Mouse (Mus musculus) neural tube, embryonic 12.5 days (tissue): ENCODE measurements around the gene Tanc1. TPM values are rescaled to one million over a fixed set of nuclear protein-coding genes. Genes with fewer than 3 reads are reported as not detected.

Experiments used
- ATAC-seq: fragments of 200-750 bp; cut with Nextera tagmentation; 2 replicates; pipeline ENCODE4 v1.8.0; 2017; ENCODE audit warnings: low read depth, mild to moderate bottlenecking, moderate TSS enrichment, moderate library complexity; ENCODE audit not compliant: low FRiP score
- H3K27ac ChIP-seq: fragments of 300-500 bp; sonication (generic); 2 replicates; pipeline ENCODE4 v1.5.1; 2016
- H3K27me3 ChIP-seq: fragments of 300-500 bp; sonication (generic); replicated peaks from 2 replicates; pipeline ENCODE4 v1.6.1; 2016; ENCODE audit warnings: mild to moderate bottlenecking
- H3K36me3 ChIP-seq: fragments of 300-500 bp; sonication (generic); 2 replicates; pipeline ENCODE4 v1.6.1; 2016; ENCODE audit warnings: mild to moderate bottlenecking
- H3K4me1 ChIP-seq: fragments of 300-500 bp; sonication (generic); 2 replicates; pipeline ENCODE4 v1.6.1; 2016
- H3K4me2 ChIP-seq: fragments of 300-500 bp; sonication (generic); replicated peaks from 2 replicates; pipeline ENCODE4 v1.6.1; 2016; ENCODE audit warnings: mild to moderate bottlenecking
- H3K4me3 ChIP-seq: fragments of 300-500 bp; sonication (generic); 2 replicates; pipeline ENCODE4 v1.5.1; 2016
- H3K9ac ChIP-seq: fragments of 300-500 bp; sonication (generic); 2 replicates; pipeline ENCODE4 v1.6.1; 2016; ENCODE audit warnings: mild to moderate bottlenecking
- H3K9me3 ChIP-seq: fragments of 300-500 bp; sonication (generic); 2 replicates; pipeline ENCODE4 v1.6.1; 2016; ENCODE audit warnings: mild to moderate bottlenecking
- WGBS: fragments of 180-500 bp; shearing (Covaris S2); methylation state at CpG from one replicate; pipeline ENCODE4 v1.1.7; 2016; 5-methylcytosine and 5-hydroxymethylcytosine counted together
- polyA plus RNA-seq: library from polyadenylated mRNA; unstranded; fragments of >200 nt; fragmentation: Nextera tagmentation; extraction: Ambion mirVana; gene quantifications from 2 replicates; pipeline ENCODE4 v1.2.1, GENCODE M21; 2016

Tanc1 gene
- polyA plus RNA-seq, 1 experiment from 2014 or later: 15.9 TPM

DNA sequence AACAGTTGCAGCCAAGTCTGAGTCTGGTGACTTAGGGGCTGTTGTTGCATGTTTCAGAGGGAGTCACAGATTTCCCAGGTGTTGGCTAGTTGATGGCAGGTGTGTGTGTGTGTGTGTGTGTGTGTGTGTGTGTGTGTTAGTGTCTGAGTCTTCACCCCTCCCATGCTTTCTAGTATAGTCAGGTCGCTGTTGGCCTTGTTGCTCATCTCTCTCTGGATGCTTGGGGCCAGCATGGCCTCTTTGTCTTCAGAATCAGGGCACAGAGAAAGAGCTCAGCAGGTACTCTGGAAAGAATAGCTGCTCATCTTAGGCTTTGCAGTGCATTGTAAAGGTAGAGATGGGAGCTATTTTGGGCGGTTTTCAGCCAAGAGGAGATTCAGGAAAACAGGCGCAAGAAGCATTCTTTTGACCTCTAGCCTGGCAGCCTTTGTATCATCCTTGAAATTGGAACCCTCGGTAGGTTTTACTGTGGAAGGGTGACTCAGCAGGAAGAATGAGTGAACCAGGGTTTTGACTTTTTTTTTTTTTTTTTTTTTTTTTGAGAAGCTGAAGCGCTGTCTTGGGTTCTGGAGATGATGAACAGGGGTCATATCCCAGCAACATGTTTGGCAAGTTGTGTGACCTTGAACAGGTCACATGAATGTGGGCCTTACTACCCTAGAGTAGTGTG, 22.1 kb downstream of the Tanc1 start:
- no peak overlapping the region for H3K27ac ChIP-seq
- 53% methylated on average over 5 of the region's 5 CpGs for WGBS
- no peaks in the 10 kb centered on the region for H3K27me3 ChIP-seq
- no peak overlapping the region for H3K9ac ChIP-seq
- H3K4me2 ChIP-seq: no peak overlapping the region
- 0 out of 2 replicates have a peak, but pooled peaks cover 6% of the 10 kb centered on the region for H3K9me3 ChIP-seq
- no peak for ATAC-seq
- no peak overlapping the region for H3K4me3 ChIP-seq
- no peaks in the 10 kb centered on the region for H3K4me1 ChIP-seq
- H3K36me3 ChIP-seq: no peaks in the 10 kb centered on the region

DNA sequence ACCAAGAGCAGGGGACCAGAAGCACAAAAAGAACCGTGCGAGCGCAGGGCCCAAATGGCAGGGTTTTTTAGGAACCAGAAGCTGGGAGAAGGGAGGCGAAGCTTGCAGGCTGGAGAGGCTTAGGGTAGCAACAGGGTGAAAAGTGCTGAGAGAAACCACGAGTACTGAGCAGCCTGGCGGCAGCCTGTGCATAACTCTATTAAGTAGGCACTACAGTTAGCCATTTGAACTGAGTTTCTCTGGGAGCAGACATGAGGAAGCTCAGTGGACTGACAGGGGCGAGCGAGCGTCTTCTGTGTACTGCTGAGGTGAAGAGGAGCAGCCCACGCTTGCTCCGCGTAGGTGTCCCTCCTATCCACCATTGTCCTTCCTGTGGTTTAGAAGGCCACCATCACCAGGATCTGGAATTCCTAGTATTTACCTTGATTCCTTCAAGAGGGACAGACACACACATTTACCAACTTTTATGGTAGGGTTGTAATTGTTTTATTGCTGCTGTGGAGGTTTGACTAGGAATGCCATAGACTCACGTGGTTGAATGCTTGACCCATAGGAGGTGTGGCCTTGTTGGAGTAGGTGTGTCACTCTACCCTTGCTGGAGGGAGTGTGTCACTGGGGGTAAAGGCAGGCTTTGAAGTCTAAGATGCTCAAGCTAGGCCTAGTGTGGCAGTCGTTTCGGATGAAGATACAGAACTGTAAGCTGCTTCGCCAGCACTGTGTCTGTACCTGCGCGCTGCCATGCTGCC, 25.4 kb downstream of the Tanc1 start:
- WGBS: 72% methylated on average over 18 of the region's 18 CpGs

DNA sequence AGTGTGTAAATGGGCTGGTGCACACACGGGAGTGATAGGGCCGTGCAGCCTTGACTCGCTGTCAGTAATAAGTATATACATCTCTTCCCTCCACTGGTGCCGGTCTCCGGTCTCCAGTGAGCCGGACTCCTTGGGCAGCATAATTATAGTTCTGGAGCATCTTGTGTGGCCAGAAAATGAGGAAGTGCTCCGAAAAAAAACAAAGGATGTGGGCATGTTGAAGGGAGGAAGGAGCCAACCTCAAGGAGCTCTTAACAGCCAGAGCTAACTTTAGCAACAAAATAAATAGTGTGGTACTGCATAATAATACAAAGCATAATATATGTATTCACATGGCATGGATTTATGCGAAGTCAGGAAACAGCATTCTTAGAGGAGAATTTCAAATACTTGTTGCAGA, 30.9 kb downstream of the Tanc1 start:
- Histone ChIP-seq H3K36me3 (no peaks in the 10 kb centered on the region), H3K27ac (no peak overlapping the region), H3K4me1 (peaks cover 13% of the 10 kb centered on the region; the same call in 1 of the 2 replicates), H3K27me3 (0 out of 2 replicates have a peak, but pooled peaks cover 6% of the 10 kb centered on the region), H3K4me3 (no peak overlapping the region), H3K9ac (no peak overlapping the region), H3K9me3 (no peaks in the 10 kb centered on the region), H3K4me2 (no peak overlapping the region)
- 86% methylated on average over 8 of the region's 8 CpGs for WGBS
- ATAC-seq: no peak

More for the DNA sequence above, 25.4 kb downstream of the Tanc1 start:
- H3K9me3 ChIP-seq: 0 out of 2 replicates have a peak, but pooled peaks cover 6% of the 10 kb centered on the region
- no peak overlapping the region for H3K27ac ChIP-seq
- H3K36me3 ChIP-seq: no peaks in the 10 kb centered on the region
- no peak for ATAC-seq
- H3K4me2 ChIP-seq: no peak overlapping the region
- H3K27me3 ChIP-seq: no peaks in the 10 kb centered on the region
- H3K4me3 ChIP-seq: no peak overlapping the region
- no peaks in the 10 kb centered on the region for H3K4me1 ChIP-seq
- H3K9ac ChIP-seq: no peak overlapping the region

DNA sequence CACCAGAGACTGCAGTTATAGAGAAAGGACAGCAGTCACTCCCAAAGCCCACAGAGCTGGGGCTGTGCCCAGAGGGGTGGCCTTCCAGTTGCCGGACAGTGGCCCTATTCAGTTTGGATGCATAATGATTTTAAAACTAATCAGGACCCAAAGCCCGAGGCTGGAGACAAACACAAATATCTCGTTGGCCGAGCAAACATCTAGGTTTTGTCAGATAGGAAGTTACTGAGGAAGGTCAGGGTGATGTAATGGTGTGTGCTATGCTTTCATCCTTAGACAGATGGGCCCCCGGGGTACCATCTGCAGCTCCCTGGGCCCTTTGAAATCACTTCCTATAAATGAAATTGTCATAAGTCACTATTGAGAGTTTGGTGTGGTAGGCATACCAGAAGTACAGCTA, 33.0 kb downstream of the Tanc1 start:
- 48% methylated on average over 5 of the region's 5 CpGs for WGBS
- no peak for ATAC-seq
- H3K27me3 ChIP-seq: 0 out of 2 replicates have a peak, but pooled peaks cover 7% of the 10 kb centered on the region

DNA sequence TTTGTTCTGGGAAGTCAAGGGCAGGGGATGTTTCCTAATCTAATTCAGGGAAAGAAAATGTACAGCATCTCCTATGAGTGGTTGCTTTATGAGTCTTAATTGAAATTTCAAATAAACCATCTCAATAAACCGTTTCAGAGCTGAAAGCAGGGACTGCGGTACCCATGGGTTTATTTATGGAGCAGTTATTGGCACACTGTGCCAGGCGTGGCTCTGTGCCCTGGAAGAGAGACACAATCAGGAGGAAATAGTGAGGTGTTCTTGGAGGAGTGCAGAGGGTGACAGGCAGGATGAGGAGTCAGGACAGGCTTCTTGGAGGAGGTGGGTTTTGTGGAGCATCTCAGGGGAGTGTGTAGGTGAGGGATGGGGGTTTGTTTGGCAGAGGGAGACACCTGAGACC, 33.7 kb downstream of the Tanc1 start:
- Histone ChIP-seq H3K4me1 (peaks cover 24% of the 10 kb centered on the region), H3K36me3 (no peaks in the 10 kb centered on the region), H3K27me3 (0 out of 2 replicates have a peak, but pooled peaks cover 7% of the 10 kb centered on the region), H3K9me3 (no peaks in the 10 kb centered on the region), H3K4me3 (no peak overlapping the region), H3K9ac (no peak overlapping the region), H3K27ac (no peak overlapping the region), H3K4me2 (no peak overlapping the region)
- ATAC-seq: no peak
- 52% methylated on average over 3 of the region's 3 CpGs for WGBS

More for the DNA sequence above, 33.0 kb downstream of the Tanc1 start:
- Histone ChIP-seq H3K9ac (no peak overlapping the region), H3K36me3 (no peaks in the 10 kb centered on the region), H3K4me2 (no peak overlapping the region), H3K4me3 (no peak overlapping the region), H3K27ac (no peak overlapping the region), H3K9me3 (no peaks in the 10 kb centered on the region), H3K4me1 (peaks cover 24% of the 10 kb centered on the region)

DNA sequence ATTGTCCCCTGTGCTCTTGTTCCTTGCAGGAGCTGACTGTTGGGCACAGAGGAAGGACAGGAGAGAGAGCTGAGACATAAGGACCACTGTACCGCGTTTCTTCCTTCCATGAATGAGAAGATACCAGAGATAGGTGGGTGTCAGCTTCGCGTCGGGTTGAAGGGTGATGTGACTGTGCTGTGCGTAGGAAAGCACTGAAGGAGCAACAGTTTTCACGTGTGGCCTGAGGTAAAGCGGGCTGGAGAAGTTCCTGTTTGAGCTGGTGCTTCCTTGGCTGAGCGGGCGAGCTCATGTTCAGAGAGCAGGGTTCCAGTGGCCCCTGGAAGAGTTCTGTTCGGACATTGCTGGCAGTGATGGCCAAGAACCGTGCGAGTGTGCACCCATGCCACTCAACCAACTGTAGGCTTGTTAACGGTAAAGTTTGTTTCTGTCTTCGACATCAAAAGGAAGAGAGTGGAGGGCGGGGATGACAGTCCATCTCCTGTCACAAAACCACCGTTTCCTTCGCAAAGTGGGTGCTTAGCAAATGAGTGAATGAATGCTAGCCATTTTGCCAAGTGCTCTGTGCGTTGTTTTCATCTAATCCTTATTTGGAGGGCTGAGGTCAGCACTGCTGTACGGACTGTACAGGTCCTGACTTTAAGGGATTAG, 35.0 kb downstream of the Tanc1 start:
- WGBS: 79% methylated on average over 20 of the region's 20 CpGs

DNA sequence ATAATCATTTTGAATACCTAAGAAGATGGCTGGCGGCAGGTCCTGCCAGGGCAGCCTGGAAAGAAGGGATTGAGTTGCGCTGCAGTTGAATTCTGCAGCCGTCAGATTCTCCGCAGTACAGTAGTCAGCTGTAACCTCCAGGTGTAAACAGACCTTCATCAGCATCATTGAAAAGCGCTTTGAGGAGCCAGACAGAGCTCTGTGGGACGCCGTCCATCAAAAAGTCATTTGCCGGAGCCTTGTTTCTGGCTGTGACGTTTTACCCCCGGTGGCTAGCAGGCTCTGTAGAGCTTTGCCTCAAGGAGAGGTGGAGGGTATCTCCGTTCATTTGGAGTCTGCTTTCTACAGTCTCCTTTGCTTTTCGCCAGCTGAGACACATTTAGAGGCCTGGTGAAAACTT, 36.6 kb downstream of the Tanc1 start:
- no peaks in the 10 kb centered on the region for H3K36me3 ChIP-seq
- no peak overlapping the region for H3K4me3 ChIP-seq
- 13% methylated on average over 12 of the region's 12 CpGs for WGBS
- H3K9me3 ChIP-seq: no peaks in the 10 kb centered on the region
- 0 out of 2 replicates have a peak, but pooled peaks cover 7% of the 10 kb centered on the region for H3K27me3 ChIP-seq
- H3K4me2 ChIP-seq: peak overlapping the region; percentile 37
- peaks cover 27% of the 10 kb centered on the region for H3K4me1 ChIP-seq
- no peak overlapping the region for H3K9ac ChIP-seq
- 0 out of 2 replicates have a peak, but pooled peaks have one; percentile 19 for ATAC-seq
- H3K27ac ChIP-seq: no peak overlapping the region

More for the DNA sequence above, 35.0 kb downstream of the Tanc1 start:
- ATAC-seq: no peak
- 0 out of 2 replicates have a peak, but pooled peaks cover 7% of the 10 kb centered on the region for H3K27me3 ChIP-seq
- H3K9ac ChIP-seq: no peak overlapping the region
- no peaks in the 10 kb centered on the region for H3K9me3 ChIP-seq
- no peaks in the 10 kb centered on the region for H3K36me3 ChIP-seq
- no peak overlapping the region for H3K4me2 ChIP-seq
- H3K27ac ChIP-seq: no peak overlapping the region
- H3K4me3 ChIP-seq: no peak overlapping the region
- H3K4me1 ChIP-seq: peaks cover 24% of the 10 kb centered on the region

DNA sequence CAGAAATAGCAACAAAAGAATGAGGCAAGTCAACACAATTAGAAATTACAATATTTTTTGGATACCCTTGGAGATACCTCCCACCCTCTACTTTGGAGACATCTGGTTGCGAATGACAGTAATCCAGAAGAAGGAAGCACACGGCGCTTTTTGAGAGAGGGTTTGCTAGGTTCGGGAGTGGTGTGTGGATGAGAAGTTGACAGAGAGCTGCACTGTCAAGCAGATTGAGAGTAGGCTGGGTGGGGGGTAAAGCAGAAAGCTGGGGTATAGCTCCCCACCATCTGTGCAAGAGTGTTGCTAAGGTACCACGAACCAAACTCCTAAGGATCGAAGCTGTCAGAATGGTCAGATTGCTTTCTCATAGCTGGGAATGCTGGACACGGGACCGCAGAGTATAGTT, 40.0 kb downstream of the Tanc1 start:
- no peak for ATAC-seq
- Histone ChIP-seq H3K36me3 (no peaks in the 10 kb centered on the region), H3K27me3 (0 out of 2 replicates have a peak, but pooled peaks cover 7% of the 10 kb centered on the region), H3K4me3 (no peak overlapping the region), H3K9me3 (no peaks in the 10 kb centered on the region), H3K9ac (no peak overlapping the region), H3K27ac (no peak overlapping the region), H3K4me1 (peaks cover 26% of the 10 kb centered on the region), H3K4me2 (no peak overlapping the region)
- 96% methylated on average over 8 of the region's 8 CpGs for WGBS

DNA sequence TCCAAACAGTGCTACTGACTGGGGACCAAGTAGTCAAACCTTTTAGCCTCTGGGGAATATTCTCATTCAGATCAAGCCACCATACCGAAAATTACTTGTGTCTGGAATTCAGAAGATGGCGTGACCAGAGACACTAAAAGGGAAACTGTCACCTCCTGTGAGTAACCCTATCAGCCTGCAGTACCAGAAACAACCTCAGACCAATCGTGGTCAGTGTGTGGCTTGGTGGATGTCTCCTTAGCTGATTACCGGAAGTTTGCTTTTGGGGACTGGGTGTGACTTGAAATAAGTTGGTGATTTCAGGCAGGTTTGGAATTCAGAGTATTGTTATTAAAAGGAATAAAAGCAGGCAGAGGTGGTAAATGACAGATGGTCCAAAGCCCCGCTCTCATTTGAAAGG, 40.9 kb downstream of the Tanc1 start:
- 70% methylated on average over 5 of the region's 5 CpGs for WGBS

DNA sequence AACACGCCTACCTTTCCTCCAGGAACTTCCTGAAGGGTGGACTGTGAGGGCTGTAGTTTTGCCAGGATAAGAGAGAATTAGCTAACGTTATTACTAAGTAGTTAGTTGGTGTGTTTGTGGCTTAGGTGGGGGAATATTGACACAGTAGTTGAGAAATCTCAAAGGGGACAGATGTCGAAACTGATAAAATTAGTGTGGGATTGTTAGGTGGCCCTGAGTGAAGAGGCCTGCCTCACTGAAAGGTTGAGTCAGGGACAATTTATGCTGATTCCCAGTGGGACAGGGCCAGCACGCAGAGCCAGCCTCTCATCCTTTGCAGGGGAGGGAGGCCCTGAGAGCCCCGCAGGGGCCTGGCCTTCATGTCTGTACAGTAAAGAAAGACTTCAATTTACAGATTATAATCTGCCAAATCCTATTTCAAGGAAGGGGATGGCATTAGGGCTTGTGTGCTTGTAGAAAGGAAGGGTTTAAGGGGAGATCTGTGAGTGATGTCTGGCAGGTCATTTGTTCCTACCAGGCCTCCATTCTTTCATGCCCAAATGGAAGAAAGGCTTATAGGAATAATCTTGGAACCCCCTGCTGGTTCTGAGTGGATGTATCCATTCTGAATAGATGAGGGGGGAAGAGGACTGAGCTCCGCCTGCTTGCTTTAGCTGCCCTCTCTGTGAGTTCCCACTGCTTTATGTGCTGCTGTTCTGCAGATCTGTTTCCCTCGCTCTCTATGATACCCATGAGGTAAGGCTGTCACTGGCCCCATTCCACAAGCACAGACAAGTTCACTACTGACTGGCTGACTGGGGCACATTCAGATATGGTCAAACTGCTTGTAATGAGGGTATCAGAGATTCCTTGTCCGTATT, 41.7 kb downstream of the Tanc1 start:
- Histone ChIP-seq H3K4me2 (no peak overlapping the region), H3K27ac (no peak overlapping the region), H3K4me3 (no peak overlapping the region), H3K27me3 (no peaks in the 10 kb centered on the region), H3K36me3 (no peaks in the 10 kb centered on the region), H3K9ac (no peak overlapping the region), H3K4me1 (peaks cover 13% of the 10 kb centered on the region), H3K9me3 (no peaks in the 10 kb centered on the region)
- 37% methylated on average over 8 of the region's 8 CpGs for WGBS
- peak; percentile 42; the same call in 1 of the 2 replicates for ATAC-seq

More for the DNA sequence above, 40.9 kb downstream of the Tanc1 start:
- no peak overlapping the region for H3K4me2 ChIP-seq
- no peaks in the 10 kb centered on the region for H3K9me3 ChIP-seq
- H3K9ac ChIP-seq: no peak overlapping the region
- H3K27me3 ChIP-seq: 0 out of 2 replicates have a peak, but pooled peaks cover 2% of the 10 kb centered on the region
- ATAC-seq: no peak
- H3K36me3 ChIP-seq: no peaks in the 10 kb centered on the region
- no peak overlapping the region for H3K27ac ChIP-seq
- H3K4me3 ChIP-seq: no peak overlapping the region
- peaks cover 20% of the 10 kb centered on the region for H3K4me1 ChIP-seq

DNA sequence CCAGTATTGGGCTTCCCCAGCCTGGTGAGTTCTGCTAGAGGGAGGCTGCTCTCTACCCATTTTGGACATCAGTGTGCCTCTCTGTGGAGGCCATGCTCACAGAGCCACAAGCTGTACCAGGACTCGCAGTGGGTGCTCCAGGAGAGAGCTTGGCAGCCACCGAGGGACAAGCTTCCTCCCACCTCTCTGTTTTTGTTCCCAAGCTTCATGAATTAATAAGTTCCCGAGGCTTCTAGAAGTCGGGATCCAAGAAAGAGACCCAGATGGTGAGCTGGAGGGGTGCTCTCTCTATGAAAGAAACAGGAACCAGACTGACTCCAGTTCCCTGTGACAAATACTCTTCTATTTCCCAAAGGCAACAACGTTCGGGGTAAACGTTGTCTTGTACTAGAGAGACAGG, 43.6 kb downstream of the Tanc1 start:
- Histone ChIP-seq H3K4me1 (peaks cover 8% of the 10 kb centered on the region), H3K4me3 (no peak overlapping the region), H3K9ac (no peak overlapping the region), H3K36me3 (no peaks in the 10 kb centered on the region), H3K9me3 (no peaks in the 10 kb centered on the region), H3K27ac (no peak overlapping the region), H3K4me2 (no peak overlapping the region), H3K27me3 (no peaks in the 10 kb centered on the region)
- 59% methylated on average over 7 of the region's 7 CpGs for WGBS
- no peak for ATAC-seq
